Mouse (Mus musculus) stomach, postnatal 0 days (tissue): ENCODE measurements around the gene Slc10a7. TPM values are rescaled to one million over a fixed set of nuclear protein-coding genes. Genes with fewer than 3 reads are reported as not detected.

Experiments
- ATAC-seq: fragments of 200-750 bp; cut with Nextera tagmentation; 2 replicates; pipeline ENCODE4 v1.8.0; 2017; ENCODE audit not compliant: low FRiP score, low TSS enrichment
- DNase-seq: peaks from one replicate; pipeline ENCODE4 v3.0.0-alpha.2; 2016; ENCODE audit warnings: low spot score
- H3K27ac ChIP-seq: fragments of 300-500 bp; sonication (generic); replicated peaks from 2 replicates; pipeline ENCODE4 v1.5.1; 2014; ENCODE audit warnings: mild to moderate bottlenecking, control low read depth
- H3K27me3 ChIP-seq: fragments of 300-500 bp; sonication (generic); 2 replicates; pipeline ENCODE4 v1.6.1; 2014; ENCODE audit warnings: low read length; ENCODE audit not compliant: control insufficient read depth, insufficient read depth
- H3K36me3 ChIP-seq: fragments of 300-500 bp; sonication (generic); 2 replicates; pipeline ENCODE4 v1.6.1; 2014; ENCODE audit warnings: low read length, mixed read lengths; ENCODE audit not compliant: control insufficient read depth, insufficient read depth
- H3K4me1 ChIP-seq: fragments of 300-500 bp; sonication (generic); replicated peaks from 2 replicates; pipeline ENCODE4 v1.6.1; 2014; ENCODE audit warnings: antibody characterized with exemption; ENCODE audit not compliant: control insufficient read depth, insufficient read depth
- H3K4me2 ChIP-seq: fragments of 300-500 bp; sonication (generic); replicated peaks from 2 replicates; pipeline ENCODE4 v1.6.1; 2014; ENCODE audit warnings: low read depth, mild to moderate bottlenecking, control low read depth, moderate library complexity
- H3K4me3 ChIP-seq: fragments of 300-500 bp; sonication (generic); 2 replicates; pipeline ENCODE4 v1.5.1; 2014; ENCODE audit warnings: low read depth, low read length, control low read depth
- H3K9ac ChIP-seq: fragments of 300-500 bp; sonication (generic); 2 replicates; pipeline ENCODE4 v1.6.1; 2014; ENCODE audit warnings: mild to moderate bottlenecking, low read length, control low read depth, mixed read lengths
- H3K9me3 ChIP-seq: fragments of 300-500 bp; sonication (generic); 2 replicates; pipeline ENCODE4 v1.6.1; 2016; ENCODE audit warnings: low read length; ENCODE audit not compliant: control insufficient read depth
- CTCF ChIP-seq: IDR thresholded peaks from 2 replicates; pipeline ENCODE4 v1.5.1; 2016; ENCODE audit warnings: antibody characterized with exemption, low read depth, mild to moderate bottlenecking, moderate library complexity
- EP300 ChIP-seq: optimal IDR thresholded peaks from 2 replicates; pipeline ENCODE3; 2016; ENCODE audit warnings: antibody characterized with exemption
- WGBS: fragments of 180-500 bp; shearing (Covaris S2); extraction: QIAGEN DNeasy Blood & Tissue Kit; methylation state at CpG from one replicate; pipeline ENCODE4 v1.1.7; 2014; 5-methylcytosine and 5-hydroxymethylcytosine counted together
- polyA plus RNA-seq: library from polyadenylated mRNA; unstranded; fragments of >200 nt; fragmentation: Nextera tagmentation; extraction: Ambion mirVana; gene quantifications from 2 replicates; pipeline ENCODE4 v1.2.1, GENCODE M21; 2015

Gene Slc10a7
- polyA plus RNA-seq, 1 experiment from 2014 or later: 11.3 TPM

DNA sequence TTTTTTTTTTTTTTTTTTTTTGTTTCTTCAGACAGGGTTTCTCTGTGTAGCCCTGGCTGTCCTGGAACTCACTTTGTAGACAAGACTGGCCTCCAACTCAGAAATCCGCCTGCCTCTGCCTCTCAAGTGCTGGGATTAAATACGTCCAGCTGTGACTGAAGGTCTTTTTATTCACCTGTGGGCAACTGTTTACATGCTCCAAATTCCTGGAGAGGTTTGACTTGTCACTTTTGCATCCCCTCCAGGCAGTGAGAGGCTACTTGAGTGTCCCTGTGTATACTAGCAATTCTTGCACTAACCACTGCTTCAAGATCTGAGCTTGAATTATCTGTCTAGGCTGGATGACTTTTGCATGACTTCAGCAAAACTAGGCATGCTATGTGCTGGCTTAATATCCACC is 6.4 kb upstream of the Slc10a7 start:
- Histone ChIP-seq H3K4me1 (no peaks in the 10 kb centered on the region), H3K4me2 (no peak overlapping the region), H3K27ac (no peak overlapping the region), H3K27me3 (no peaks in the 10 kb centered on the region), H3K9ac (no peak overlapping the region), H3K9me3 (no peaks in the 10 kb centered on the region), H3K4me3 (no peak overlapping the region), H3K36me3 (no peaks in the 10 kb centered on the region)
- no peak for ATAC-seq
- 67% methylated on average over 2 of the region's 2 CpGs for WGBS
- DNase-seq: no peak
- TF ChIP-seq CTCF (no peak), EP300 (no peak)

DNA sequence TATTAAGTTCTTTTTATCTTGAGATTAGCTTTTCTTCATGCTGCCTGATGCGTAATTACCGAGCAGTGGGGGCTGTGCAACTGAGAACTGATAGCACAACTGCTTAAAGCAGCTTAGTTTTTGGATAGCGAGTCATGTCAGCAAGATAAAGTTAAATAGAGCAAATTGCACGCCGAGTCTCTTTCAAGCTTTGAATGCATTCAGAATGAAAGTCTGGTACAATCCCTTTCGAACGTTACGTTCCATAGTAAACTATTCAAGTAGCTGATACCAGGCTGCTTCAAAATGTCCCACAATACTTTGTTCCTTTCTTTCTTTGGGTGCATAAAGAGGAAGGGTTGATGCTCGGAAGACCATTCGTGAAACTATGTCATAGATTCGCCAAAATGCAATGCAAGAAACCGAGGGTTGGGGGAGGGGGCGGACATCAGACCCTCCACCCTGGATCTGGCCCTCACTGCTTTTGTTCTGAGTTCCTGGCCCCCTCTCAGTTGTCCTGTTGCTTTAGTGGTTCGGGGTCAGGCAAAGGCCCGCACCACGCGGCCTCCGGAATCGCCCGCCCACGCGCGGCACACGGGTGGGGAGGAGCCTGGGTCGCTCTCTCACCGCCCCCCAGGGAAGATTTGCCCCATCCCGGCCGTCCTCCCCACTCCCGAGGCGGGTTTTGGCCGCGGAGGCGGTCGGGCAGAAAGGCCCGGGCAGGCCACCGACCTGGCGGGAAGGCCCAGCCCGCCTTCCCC is 997 bp upstream of the Slc10a7 start:
- peak overlapping the region; percentile 97 for H3K9ac ChIP-seq
- no peaks in the 10 kb centered on the region; the same call in 1 of the 2 replicates for H3K36me3 ChIP-seq
- no peaks in the 10 kb centered on the region for H3K27me3 ChIP-seq
- H3K4me2 ChIP-seq: peak overlapping the region; percentile 100
- TF ChIP-seq CTCF: no peak
- no peak for TF ChIP-seq EP300
- H3K4me3 ChIP-seq: peak overlapping the region; percentile 88
- under 1% methylated on average over 35 of the region's 38 CpGs for WGBS
- no peaks in the 10 kb centered on the region for H3K4me1 ChIP-seq
- H3K9me3 ChIP-seq: no peaks in the 10 kb centered on the region
- H3K27ac ChIP-seq: peak overlapping the region; percentile 97
- DNase-seq (no peak), ATAC-seq (peak; percentile 59)

DNA sequence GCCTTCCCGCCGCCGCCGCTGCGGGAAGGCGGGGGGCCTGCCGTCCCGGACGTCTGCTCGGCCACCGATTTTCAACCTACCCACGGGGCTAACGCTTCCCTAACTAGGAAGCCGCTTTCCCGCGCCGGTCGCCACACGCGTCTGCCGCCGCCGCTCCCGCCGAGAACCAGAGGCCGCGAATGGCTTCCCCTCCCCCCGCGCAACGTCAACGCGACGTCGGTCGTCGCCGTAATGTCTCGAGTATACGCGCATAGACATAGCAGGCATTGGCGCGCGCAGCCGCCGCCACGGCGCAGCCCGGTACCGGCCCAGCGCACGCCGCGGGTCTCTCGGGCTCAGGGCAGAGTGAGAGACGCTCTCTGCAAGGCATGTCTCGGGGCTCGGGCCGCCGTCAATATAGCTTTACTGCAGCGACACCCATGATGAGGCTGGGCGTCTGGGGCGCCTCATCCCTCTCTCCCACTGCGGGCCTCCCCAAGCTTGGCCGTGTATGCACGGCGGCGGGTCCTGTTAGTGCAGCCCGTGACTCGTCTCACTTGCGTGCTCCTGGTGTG is 350 bp upstream of the Slc10a7 start, which contains the start of gene Rbmxl1:
TSS of gene Rbmxl1 (minus strand) at position 180 of the 554 bp plus-strand sequence.
- Histone ChIP-seq H3K4me3 (peak within 1 kb of the TSS; percentile 88), H3K4me2 (peak within 1 kb of the TSS; percentile 100), H3K27me3 (no peaks in the 10 kb centered on the region), H3K36me3 (no peaks in the 10 kb centered on the region; the same call in 1 of the 2 replicates), H3K4me1 (no peaks in the 10 kb centered on the region), H3K9ac (peak within 1 kb of the TSS; percentile 97), H3K9me3 (no peaks in the 10 kb centered on the region), H3K27ac (peak within 1 kb of the TSS; percentile 97)
- ATAC-seq (peak; percentile 89), DNase-seq (peak; percentile 90)
- under 1% methylated on average over 61 of the region's 70 CpGs for WGBS
- TF ChIP-seq CTCF (no peak), EP300 (no peak)

DNA sequence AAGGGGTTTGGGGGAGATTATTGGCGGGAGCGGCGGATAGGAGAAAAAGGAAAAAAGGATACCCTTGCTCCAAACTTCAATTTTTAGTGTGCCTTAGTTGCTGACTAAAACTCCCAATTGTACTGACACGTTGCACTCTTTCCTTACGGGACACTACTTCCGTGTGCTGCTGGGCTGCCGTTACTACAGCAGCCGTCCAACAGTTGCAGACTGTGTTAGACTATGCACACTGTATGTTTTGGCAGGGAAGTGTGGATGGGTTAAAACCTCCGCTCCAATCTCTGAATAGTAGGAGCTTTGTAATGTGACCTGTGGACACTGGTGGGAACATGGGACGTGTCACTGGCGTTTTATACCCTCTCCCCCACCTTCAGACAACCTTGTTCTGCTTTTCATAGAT is 948 bp downstream of the Slc10a7 start:
- peak overlapping the region; percentile 88 for H3K4me3 ChIP-seq
- peak overlapping the region; percentile 100 for H3K4me2 ChIP-seq
- peak overlapping the region; percentile 97 for H3K27ac ChIP-seq
- H3K4me1 ChIP-seq: no peaks in the 10 kb centered on the region
- ATAC-seq: peak; percentile 73
- no peaks in the 10 kb centered on the region for H3K27me3 ChIP-seq
- no peaks in the 10 kb centered on the region; the same call in 1 of the 2 replicates for H3K36me3 ChIP-seq
- H3K9ac ChIP-seq: peak overlapping the region; percentile 97
- no peaks in the 10 kb centered on the region for H3K9me3 ChIP-seq
- TF ChIP-seq EP300: no peak
- TF ChIP-seq CTCF: no peak
- DNase-seq: peak; percentile 37
- 0% methylated on average over 11 of the region's 11 CpGs for WGBS

DNA sequence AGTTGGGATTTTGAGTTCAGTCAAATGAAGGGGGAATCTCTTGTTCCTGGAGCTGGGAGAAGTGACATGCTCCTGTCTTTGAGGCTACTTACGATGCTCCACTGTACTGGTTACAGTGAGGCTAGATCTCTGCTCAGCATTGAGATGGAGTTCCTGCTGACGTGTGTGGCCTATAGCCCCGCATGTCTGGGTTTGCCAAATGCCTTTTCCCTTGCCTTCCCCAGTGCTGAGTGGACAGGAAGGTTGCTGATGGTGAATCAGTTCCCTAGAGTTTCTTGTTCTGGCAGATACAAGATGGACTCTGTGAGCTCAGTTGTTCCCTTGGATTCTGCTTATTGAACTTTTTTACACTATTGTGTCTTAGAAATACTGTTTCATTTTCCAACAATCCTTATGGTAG is 1.8 kb downstream of the Slc10a7 start:
- 56% methylated on average over 3 of the region's 3 CpGs for WGBS
- no peak overlapping the region for H3K27ac ChIP-seq
- H3K27me3 ChIP-seq: no peaks in the 10 kb centered on the region
- H3K4me1 ChIP-seq: no peaks in the 10 kb centered on the region
- no peak overlapping the region for H3K9ac ChIP-seq
- H3K4me3 ChIP-seq: no peak overlapping the region
- no peaks in the 10 kb centered on the region for H3K9me3 ChIP-seq
- no peak for DNase-seq
- H3K36me3 ChIP-seq: no peaks in the 10 kb centered on the region; the same call in 1 of the 2 replicates
- no peak for TF ChIP-seq EP300
- no peak overlapping the region for H3K4me2 ChIP-seq
- ATAC-seq: no peak

DNA sequence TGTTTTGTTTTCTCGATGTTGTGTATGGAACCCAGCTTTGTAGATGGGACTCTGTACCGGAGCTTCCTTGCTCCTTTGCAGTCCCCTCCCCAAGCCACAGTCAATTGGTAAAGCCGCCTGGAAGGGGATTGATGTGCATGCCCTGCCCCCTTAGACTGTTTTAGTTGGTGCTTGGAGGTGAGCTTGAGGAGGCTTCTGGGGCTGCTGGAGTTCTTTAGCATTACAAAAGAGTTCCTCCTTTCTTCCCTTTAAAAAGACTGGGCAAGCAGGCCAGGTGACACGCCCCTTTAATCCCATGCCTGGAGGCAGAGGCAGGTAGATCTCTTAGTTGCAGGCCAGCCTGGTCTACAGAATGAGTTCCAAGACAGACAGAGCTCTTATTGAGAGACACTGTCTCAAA is 4.0 kb downstream of the Slc10a7 start:
- Histone ChIP-seq H3K9me3 (no peaks in the 10 kb centered on the region), H3K27ac (no peak overlapping the region), H3K4me1 (no peaks in the 10 kb centered on the region), H3K9ac (no peak overlapping the region), H3K27me3 (no peaks in the 10 kb centered on the region), H3K4me3 (no peak overlapping the region), H3K36me3 (peaks cover 4% of the 10 kb centered on the region; the same call in 1 of the 2 replicates), H3K4me2 (no peak overlapping the region)
- WGBS: 92% methylated on average over 4 of the region's 4 CpGs
- TF ChIP-seq EP300 (no peak), CTCF (no peak)
- ATAC-seq: no peak
- no peak for DNase-seq
